Comparison of ENCODE assay signal across 16 mouse cellular contexts in genomic region chr6:17797271-17797713, GRCm38 (mm10).
DNase-seq lines count a peak whose midpoint lies in the region; ATAC-seq and TF ChIP-seq lines count a peak whose summit lies in the region.
"Had no signal": no experiment of that assay in that cellular context is flagged by ENCODE, and none has a peak within 500 bp of the region (broad histone marks: within the 10 kb centered on the region; RNA-seq: fewer than 3 reads in every experiment).

No protein-coding gene starts in this region.

- H3K36me3 ChIP-seq in forebrain, embryonic 10.5 days (replicated peaks), result no peaks in the 10 kb centered on the region
- H3K36me3 ChIP-seq in hindbrain, embryonic 13.5 days, result no peaks in the 10 kb centered on the region
- no peaks in the 10 kb centered on the region for H3K36me3 ChIP-seq in midbrain, postnatal 0 days (ENCODE audit: insufficient read depth, low read length)
- H3K36me3 ChIP-seq: embryonic facial prominence, embryonic 15.5 days; limb, embryonic 10.5 days had no signal

- H3K9ac ChIP-seq in hindbrain, embryonic 13.5 days, result no peak overlapping the region
- H3K9ac ChIP-seq in midbrain, postnatal 0 days (replicated peaks; ENCODE audit: low read length, poor library complexity, severe bottlenecking), result no peak overlapping the region
- H3K9ac ChIP-seq: embryonic facial prominence, embryonic 15.5 days had no signal

- intact Hi-C loops in left cerebral cortex, postnatal 4 days (cut with DNase I), result no loop called here
- intact Hi-C loops in left cerebral cortex, adult 2 months (cut with DNase I), result no loop called here

- no peak for TF ChIP-seq CTCF in midbrain, postnatal 0 days (IDR thresholded peaks at IDR 0.05)
- no peak for TF ChIP-seq CTCF in left cerebral cortex, adult 2 months (IDR thresholded peaks at IDR 0.05)

- H3K4me2 ChIP-seq in hindbrain, embryonic 13.5 days, result no peak overlapping the region
- H3K4me2 ChIP-seq in midbrain, postnatal 0 days (ENCODE audit: low read depth, low read length, poor library complexity, severe bottlenecking), result no peak overlapping the region
- H3K4me2 ChIP-seq: embryonic facial prominence, embryonic 15.5 days had no signal

- peak; percentile 75 for DNase-seq in Muller cell, postnatal 12 days (ENCODE audit: inconsistent ontology term)
- DNase-seq in forebrain, embryonic 10.5 days (ENCODE audit: extremely low spot score, low spot score), result peak; percentile 21
- DNase-seq in midbrain, postnatal 0 days (ENCODE audit: low spot score), result peak; percentile 72
- no peak for DNase-seq in left cerebral cortex, postnatal 4 days
- no peak for DNase-seq in kidney, adult 11 months
- no peak for DNase-seq in left cerebral cortex, adult 2 months (ENCODE audit: extremely low spot score in 1 of 2, low spot score in 2 of 2)
- no peak for DNase-seq in heart, adult 18-20 months
- DNase-seq: cerebellum, adult 2 months; heart, adult 11 months; lung, postnatal 36 days; right cerebral cortex, adult 18-20 months; thymus, adult 18-20 months had no signal

- H3K27me3 ChIP-seq in forebrain, embryonic 10.5 days (ENCODE audit: poor library complexity, severe bottlenecking), result no peaks in the 10 kb centered on the region
- no peaks in the 10 kb centered on the region for H3K27me3 ChIP-seq in hindbrain, embryonic 13.5 days
- H3K27me3 ChIP-seq in midbrain, postnatal 0 days (ENCODE audit: insufficient read depth, low read length), result no peaks in the 10 kb centered on the region
- H3K27me3 ChIP-seq: embryonic facial prominence, embryonic 15.5 days had no signal

- WGBS in forebrain, embryonic 10.5 days, result 52% methylated on average over 5 of the region's 5 CpGs
- 29% methylated on average over 5 of the region's 5 CpGs for WGBS in hindbrain, embryonic 13.5 days
- WGBS in midbrain, postnatal 0 days, result 17% methylated on average over 5 of the region's 5 CpGs

- no peak overlapping the region for H3K4me3 ChIP-seq in forebrain, embryonic 10.5 days
- H3K4me3 ChIP-seq in hindbrain, embryonic 13.5 days, result no peak overlapping the region
- no peak overlapping the region for H3K4me3 ChIP-seq in midbrain, postnatal 0 days (ENCODE audit: low read depth, low read length)
- no peak overlapping the region for H3K4me3 ChIP-seq in left cerebral cortex, adult 2 months
- H3K4me3 ChIP-seq: embryonic facial prominence, embryonic 15.5 days; limb, embryonic 10.5 days; myocyte had no signal

- ATAC-seq in hindbrain, embryonic 13.5 days (ENCODE audit: low FRiP score), result peak; percentile 93
- peak; percentile 84 for ATAC-seq in midbrain, postnatal 0 days (ENCODE audit: low FRiP score)

- peaks cover 18% of the 10 kb centered on the region for H3K4me1 ChIP-seq in forebrain, embryonic 10.5 days
- peaks cover 16% of the 10 kb centered on the region for H3K4me1 ChIP-seq in hindbrain, embryonic 13.5 days (replicated peaks)
- no peaks in the 10 kb centered on the region for H3K4me1 ChIP-seq in midbrain, postnatal 0 days (ENCODE audit: insufficient read depth, low read length)
- H3K4me1 ChIP-seq: embryonic facial prominence, embryonic 15.5 days; limb, embryonic 10.5 days had no signal

- peak overlapping the region; percentile 78 for H3K27ac ChIP-seq in forebrain, embryonic 10.5 days
- H3K27ac ChIP-seq in hindbrain, embryonic 13.5 days, result peak overlapping the region; percentile 65
- H3K27ac ChIP-seq in midbrain, postnatal 0 days (ENCODE audit: low read depth, low read length), result no peak overlapping the region
- H3K27ac ChIP-seq in left cerebral cortex, adult 2 months, result no peak overlapping the region
- H3K27ac ChIP-seq: embryonic facial prominence, embryonic 15.5 days; limb, embryonic 10.5 days had no signal

- H3K9me3 ChIP-seq in forebrain, embryonic 10.5 days, result no peaks in the 10 kb centered on the region; the same call in 1 of the 2 replicates
- H3K9me3 ChIP-seq in hindbrain, embryonic 13.5 days, result no peaks in the 10 kb centered on the region
- H3K9me3 ChIP-seq in midbrain, postnatal 0 days (ENCODE audit: low read length), result no peaks in the 10 kb centered on the region
- H3K9me3 ChIP-seq: embryonic facial prominence, embryonic 15.5 days; limb, embryonic 10.5 days had no signal

Comparison
In these comparisons a context has a peak if more than half of its experiments do, and no peak if none do; other contexts are left out.
1. DNase-seq: peak in Muller cell, postnatal 12 days (single experiment), forebrain, embryonic 10.5 days (single experiment) and midbrain, postnatal 0 days (single experiment); none in left cerebral cortex, postnatal 4 days (single experiment), kidney, adult 11 months (single experiment), left cerebral cortex, adult 2 months (0 of 2) and heart, adult 18-20 months (0 of 2).
2. H3K27ac ChIP-seq: peak in forebrain, embryonic 10.5 days (single experiment) and hindbrain, embryonic 13.5 days (single experiment); none in midbrain, postnatal 0 days (single experiment) and left cerebral cortex, adult 2 months (single experiment).